Mouse (Mus musculus) spleen, adult 2 months (tissue): ENCODE measurements at regions not wholly inside any gene's neighbourhood (a gene's known extent, or its start where the extent isn't known, plus 50 kb on each side); places are given as distances from the start of the nearest gene placed in this dataset.

Source experiments
- CTCF ChIP-seq: fragments of 200-500 bp; IDR thresholded peaks from 2 replicates; pipeline ENCODE4 v1.5.1; 2011; ENCODE audit warnings: mild to moderate bottlenecking, inconsistent platforms; ENCODE audit not compliant: insufficient read depth, insufficient read length, insufficient replicate concordance; ENCODE audit errors: extremely low read depth
- POLR2A ChIP-seq: fragments of 200-500 bp; IDR thresholded peaks from 2 replicates; pipeline ENCODE4 v1.6.1; 2011; ENCODE audit warnings: low read depth, low read length, inconsistent platforms

GRCm38 (mm10) chr17:4884761-4885160 lies 109.4 kb upstream of the Arid1b start:
- no peak for TF ChIP-seq CTCF
- no peak for TF ChIP-seq POLR2A
